Mouse (Mus musculus) testis, postnatal 14 days (tissue): ENCODE results near the gene Vps33b.

Source experiments
- DNase-seq: peaks from one replicate; pipeline ENCODE4 v3.0.0; 2021; ENCODE audit warnings: low spot score

Gene Vps33b

DNA sequence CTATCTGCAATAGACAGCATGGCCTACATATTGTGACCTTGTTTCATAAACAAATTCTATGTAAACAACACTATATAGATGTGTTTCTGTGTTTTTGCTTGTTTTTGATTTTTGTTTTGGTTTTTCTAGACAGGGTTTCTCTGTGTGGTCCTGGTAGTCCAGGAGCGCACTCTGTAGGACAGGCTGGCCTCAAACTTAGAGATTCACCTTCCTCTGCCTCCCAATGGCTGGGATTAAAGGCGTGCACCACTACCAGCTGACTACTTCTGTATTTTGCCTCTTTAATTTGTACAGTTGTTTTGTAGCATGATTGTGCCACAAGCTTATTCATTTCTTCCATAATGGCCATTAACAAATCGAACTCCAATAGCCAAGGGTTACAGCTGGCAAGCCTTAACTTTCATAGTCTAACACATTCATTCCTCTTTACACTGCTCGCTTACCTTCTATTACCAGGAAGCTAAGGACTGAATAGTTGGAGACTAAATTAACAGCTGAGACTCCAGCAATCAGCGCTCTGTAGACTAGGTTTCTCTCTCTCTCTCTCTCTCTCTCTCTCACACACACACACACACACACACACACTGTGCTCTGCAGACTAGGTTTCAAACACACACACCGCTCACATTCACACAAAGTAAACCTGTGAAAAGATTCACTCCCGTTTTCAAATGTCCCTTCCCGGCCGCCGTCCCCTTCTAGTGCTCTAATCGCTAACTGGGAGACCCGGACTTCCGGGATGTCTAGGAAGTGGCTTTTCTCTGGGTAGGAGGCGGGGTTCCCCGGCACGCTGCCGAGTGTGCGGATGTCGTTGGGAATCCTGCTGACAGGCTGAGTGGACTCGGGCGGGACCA lies at the start of gene Vps33b:
Gene Vps33b, plus strand, starts transcription at position 753 of the 854 bp plus-strand sequence.
- DNase-seq = peak; percentile 94

- no peak for DNase-seq
Measured at GRCm38 (mm10) chr7:80220237-80220797, 49.1 kb upstream of the Vps33b start.

- DNase-seq = no peak
Measured at GRCm38 (mm10) chr7:80221179-80221750, 48.2 kb upstream of the Vps33b start.

- no peak for DNase-seq
Measured at GRCm38 (mm10) chr7:80227065-80227464, 42.4 kb upstream of the Vps33b start.

DNA sequence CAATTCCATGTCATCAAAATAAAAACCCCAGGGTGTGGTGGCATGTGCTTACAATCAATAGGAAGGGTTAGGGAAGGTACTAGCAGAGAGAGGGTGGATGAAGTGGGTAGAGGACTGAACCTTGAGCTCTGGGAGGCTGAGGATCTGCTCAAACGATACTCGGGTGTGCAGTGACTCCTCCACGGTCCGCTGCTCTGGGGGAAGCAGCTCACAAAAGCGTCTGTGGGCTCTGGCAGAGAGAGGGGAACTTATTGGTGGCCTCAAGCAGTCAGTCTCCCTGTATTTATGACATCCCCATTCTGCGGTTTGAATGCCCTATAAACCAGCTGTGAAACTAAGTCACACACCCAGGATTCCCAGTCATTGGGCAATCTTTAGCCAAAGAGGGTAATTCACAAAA lies 39.3 kb upstream of the Vps33b start:
- DNase-seq = no peak

GRCm38 (mm10) chr7:80231971-80232488 lies 37.4 kb upstream of the Vps33b start:
- DNase-seq = no peak

DNA sequence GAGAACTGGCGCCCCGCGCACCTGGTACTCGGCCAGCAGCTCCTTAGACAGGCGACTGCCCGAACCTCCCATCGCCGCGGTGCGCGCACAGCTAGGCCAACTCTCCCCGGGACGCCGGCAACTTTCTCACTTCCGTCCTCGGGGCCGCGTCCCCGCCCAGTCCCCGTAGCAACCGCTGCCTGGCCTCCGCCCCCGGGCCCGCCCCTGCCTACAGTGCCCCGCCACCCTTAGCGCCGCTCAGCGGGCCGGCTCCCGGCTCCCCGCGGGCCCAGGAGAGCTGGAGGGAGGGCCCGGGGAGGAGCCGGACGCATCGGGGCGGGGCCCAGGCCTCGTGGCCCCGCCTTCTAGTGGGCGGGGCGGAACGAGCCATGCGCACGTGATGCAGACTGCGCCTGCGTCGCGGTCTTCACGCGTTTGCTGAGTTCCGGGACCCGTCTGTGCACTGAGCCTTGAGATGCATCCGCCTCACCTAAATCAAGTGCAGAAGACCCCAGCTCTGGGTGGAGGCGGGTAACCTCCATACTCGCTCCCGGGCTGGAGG lies 36.9 kb upstream of the Vps33b start, which contains the start of the genes Cib1 and Gdpgp1:
Gene Cib1, minus strand, starts transcription at position 325 of the 541 bp plus-strand sequence.
Gene Gdpgp1, plus strand, starts transcription at position 377 of the 541 bp plus-strand sequence.
- peak; percentile 95 for DNase-seq

DNA sequence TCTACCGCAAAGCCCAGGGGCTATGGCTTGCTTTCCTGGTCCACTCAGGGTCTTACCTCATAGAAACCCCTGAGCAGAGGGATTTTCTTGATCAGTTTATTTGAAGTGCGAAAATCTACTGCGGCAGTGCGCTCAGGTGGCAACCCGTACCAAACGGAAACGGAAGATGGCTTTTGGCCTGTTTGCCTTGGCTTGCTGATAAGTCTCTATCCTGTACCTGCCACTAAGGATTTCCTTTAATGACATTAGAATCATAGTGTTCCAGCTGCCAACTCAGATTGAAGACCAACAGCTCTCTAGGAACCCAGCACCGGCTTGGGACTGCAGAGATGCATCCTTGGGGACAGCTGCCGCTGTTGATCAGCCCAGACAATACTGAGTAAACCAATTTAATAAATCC lies 35.6 kb upstream of the Vps33b start:
- DNase-seq = no peak

- no peak for DNase-seq
Measured at GRCm38 (mm10) chr7:80238542-80238941, 30.9 kb upstream of the Vps33b start.

- DNase-seq = no peak
Measured at GRCm38 (mm10) chr7:80241661-80242060, 27.8 kb upstream of the Vps33b start.

- DNase-seq = no peak
Measured at GRCm38 (mm10) chr7:80244851-80245250, 24.6 kb upstream of the Vps33b start.

- DNase-seq = peak; percentile 98
Measured at GRCm38 (mm10) chr7:80246148-80246721, 23.2 kb upstream of the Vps33b start, which contains the start of gene Ttll13. Ttll13 (plus strand) TSS chr7:80246376.

DNA sequence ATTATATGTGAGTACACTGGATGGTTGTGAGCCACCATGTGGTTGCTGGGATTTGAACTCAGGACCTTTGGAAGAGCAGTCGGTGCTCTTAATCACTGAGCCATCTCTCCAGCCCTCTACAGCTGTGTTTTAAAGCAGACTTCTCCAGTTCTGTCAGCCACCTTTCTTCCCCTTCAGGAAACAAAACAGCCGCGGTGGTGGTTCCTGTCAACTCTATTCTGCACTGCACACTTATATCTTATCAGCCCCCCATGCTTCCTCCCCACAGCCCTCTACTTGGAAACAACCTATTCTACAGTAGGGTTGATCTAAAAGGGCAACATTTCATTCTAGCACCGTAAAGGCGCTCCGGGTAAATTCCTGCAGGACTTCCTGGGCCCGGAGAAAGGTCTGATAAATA lies 22.6 kb upstream of the Vps33b start:
- no peak for DNase-seq

GRCm38 (mm10) chr7:80252437-80252836 lies 17.0 kb upstream of the Vps33b start:
- DNase-seq = no peak

- no peak for DNase-seq
Measured at GRCm38 (mm10) chr7:80252886-80253285, 16.6 kb upstream of the Vps33b start.

DNA sequence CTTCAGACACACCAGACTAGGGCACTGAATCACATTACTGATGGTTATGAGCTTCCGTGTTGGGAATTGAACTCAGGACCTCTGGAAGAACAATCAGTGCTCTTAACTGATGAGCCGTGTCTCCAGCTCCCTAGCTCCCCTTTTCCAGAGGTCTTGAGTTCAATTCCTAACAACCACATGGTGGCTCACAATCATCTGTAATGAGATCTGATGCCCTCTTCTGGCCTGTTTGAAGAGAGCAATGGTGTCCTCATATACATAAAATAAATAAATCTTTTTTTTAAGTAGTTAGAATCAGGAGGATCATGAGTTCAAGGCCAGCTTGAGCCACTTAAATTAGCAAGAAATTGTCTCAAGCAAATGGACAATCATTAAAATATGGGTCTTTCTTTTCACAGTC lies 13.5 kb upstream of the Vps33b start:
- DNase-seq = no peak

DNA sequence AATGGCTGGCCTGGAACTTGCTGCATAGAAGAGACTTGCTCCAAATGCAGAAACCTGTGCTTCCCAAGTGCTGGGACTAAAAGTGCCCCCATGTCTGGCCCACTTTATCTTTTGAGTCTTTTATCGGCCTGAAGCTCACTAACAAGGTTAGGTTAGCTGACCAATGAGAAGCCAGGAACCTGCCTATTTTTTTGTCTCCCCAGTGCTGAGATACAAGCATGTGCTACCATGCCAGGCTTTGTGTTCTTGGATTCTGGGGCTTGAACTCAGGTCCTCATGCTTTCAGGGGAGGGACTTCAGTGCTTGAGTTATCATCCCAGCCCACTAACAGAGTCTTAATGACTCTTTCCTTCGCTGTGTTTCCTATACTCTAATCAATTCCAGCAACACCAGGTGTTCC lies 11.7 kb upstream of the Vps33b start:
- DNase-seq = no peak

DNA sequence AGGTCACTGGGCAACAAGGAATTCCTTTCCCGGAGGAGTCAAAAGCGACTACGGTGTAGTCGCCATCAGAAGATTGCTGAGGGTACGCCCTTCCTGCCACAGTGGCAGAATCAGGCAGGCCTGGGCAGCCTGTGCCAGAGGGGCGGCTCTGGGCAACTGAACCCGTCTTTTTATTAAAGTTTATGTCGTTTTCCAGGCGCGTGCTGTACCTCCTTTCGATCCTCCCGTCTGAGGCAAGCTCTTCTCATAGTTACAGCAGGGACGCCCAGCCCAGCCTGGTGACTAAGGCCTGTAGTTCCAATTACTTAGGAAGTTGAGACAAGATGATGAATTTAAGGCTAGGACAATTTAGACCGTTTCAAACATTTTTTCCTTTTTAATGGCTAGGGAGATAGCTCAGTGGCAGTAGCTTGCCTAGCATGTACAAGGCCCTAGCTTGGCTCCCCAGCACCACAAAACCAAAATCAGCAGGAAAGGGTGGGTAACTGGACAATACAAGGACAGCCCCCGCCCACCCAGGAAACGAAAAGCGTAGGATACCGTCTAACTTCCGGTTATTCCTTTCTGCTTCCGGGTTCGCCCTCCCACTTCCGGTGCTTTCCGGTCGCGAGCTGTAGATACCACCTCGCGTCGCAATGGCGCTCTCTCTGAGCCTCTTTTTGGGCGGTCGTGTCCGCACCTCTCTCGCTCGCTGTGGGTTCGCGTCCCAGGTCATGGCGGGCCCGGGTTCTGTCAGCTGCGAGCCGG lies 8.7 kb upstream of the Vps33b start, which contains the start of gene Ngrn:
Gene Ngrn, plus strand, starts transcription at position 591 of the 747 bp plus-strand sequence.
- DNase-seq = peak; percentile 89

- DNase-seq = peak; percentile 45
Measured at GRCm38 (mm10) chr7:80261372-80261990, 8.0 kb upstream of the Vps33b start.

- no peak for DNase-seq
Measured at GRCm38 (mm10) chr7:80264606-80265005, 4.8 kb upstream of the Vps33b start.

GRCm38 (mm10) chr7:80267764-80268163 lies 1.7 kb upstream of the Vps33b start:
- DNase-seq = no peak
